Mouse (Mus musculus) liver (tissue): ENCODE results near the gene Mrgprh.

Source experiments
- DNase-seq: peaks from one replicate; pipeline ENCODE4 v3.0.0-alpha.2; 2020; ENCODE audit warnings: mixed read lengths

The Mrgprh gene

DNA sequence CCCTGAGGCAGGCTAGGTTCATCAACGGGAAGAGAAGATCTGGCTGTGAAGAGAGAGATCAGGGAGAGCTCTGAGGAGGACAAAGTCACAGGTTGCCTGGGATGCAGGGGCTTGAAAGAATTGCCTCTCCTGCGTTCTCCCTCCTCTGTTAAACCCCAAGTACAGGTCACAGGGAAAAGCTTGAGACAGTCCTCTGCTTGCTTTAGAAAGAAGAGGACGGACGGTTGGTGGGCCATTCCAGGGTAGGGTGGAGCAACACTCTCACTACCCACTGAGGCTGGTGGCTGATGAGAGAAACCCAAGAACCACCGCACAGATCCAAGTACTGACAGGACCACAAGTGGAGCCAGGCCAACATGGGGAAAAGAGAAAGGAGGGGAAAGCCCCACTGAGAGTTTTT lies at the start of gene Mrgprh:
Gene Mrgprh, plus strand, starts transcription at position 301 of the 400 bp plus-strand sequence.
- no peak for DNase-seq

DNA sequence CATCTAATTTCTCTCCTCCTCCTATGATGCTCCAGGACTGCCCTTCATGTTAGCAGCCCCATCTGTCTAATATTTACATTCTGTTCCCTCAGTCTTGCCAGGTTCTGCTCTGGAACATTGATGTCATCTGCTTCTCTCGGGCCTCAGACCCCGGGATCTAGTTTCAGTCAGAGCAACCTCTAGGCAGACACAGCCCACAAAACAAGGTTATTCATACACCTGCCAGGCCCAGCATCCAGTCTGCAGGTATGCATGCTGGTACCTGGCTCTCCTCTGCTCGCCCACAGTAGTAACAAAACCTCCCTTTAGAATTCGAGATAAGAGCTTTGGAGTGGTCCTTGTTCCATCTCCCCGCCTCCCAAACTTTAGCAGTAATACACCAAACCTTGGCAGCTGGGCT lies 45.5 kb upstream of the Mrgprh start:
- no peak for DNase-seq

DNA sequence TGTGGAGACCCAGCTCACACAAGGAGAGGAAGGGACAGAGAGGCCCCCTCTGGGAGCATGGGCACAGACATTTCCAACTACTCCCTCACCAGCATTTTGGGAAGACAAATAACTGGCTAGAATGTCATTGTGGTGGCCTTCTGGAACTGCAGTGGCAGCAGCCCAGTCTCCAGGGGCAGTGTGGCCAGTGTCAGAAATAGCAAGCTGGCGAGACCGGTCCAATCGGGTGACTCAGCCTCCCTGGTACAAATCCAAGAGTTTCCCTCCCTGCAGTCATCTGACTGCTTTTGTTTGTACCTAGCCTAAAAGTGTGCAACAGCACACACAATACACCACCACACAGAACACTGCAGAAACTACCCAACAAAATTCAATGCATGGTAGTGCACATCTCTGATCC lies 43.6 kb upstream of the Mrgprh start:
- DNase-seq: no peak

DNA sequence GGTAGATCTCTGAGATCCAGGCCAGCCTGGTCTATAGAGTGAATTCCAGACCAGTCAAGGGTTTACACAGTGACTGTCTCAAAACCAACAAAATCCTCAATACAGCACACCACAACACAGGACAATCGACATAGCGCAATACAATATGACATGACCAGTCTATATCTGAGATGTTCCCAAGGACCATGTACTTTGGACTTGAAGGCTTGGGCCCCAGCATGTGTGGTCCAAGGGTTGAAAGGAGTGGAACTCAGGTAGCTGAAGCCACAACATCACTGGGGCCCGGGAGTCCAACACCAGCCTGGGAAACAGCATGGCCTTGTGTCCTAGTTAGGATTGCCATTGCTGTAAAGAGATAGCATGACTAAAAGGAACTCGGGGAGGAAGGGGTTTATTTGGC lies 43.2 kb upstream of the Mrgprh start:
- no peak for DNase-seq

DNA sequence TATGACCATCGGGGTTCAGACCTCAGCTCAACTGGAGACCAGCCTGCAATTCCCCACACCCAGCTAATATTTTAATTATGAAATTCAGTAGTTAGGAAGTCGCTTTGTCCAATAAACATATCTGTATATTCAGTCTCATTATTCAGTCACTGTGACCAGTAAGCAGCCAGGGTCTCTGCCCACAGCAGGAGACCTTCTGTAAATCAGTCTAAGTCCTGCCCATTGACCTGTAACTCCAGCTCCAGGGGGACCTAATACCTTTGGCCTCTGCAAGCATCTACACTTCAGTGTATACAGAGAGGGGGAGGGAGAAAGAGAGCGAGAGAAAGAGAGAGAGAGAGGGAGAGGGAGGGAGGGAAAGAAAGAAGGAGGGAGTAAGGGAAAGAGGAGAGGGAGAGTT lies 41.5 kb upstream of the Mrgprh start:
- no peak for DNase-seq

DNA sequence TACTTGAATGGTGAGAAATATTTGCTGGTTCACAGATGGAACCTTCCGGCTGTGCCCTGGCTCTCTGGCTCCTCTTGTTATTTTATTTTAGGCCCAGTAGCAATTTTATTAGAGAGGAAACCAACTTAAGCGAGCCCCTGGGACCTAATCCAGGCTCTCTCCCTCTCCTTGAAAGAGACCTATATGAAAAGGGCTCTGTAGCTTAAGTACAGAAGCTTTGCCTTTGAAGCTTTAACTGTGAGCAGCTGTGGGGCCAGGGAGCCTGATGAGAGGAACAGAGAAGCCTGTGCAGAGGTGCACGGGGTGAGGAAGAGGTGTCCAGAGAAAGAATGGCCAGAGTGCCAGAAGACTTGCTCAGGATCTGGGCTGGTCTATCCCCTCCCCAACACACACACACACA lies 41.0 kb upstream of the Mrgprh start:
- no peak for DNase-seq

DNA sequence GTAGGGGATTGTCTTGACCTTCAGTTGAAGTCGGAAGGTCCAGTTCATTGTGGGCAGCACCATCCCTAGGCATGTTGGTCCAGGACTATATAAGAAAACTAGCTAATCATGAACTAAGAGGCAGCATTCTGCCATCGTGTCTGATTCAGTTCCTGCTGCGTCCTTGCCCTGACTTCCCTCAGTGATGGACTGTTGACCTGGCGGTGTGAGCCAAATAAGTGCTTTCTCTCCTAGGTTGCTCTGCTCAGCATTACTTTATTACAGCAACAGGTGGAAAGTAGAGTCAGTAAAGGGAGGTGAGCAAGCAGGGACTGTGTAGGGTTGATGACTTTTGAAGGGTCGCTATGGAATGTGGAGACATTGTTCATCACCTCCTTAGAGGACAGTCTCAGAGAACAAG lies 40.1 kb upstream of the Mrgprh start:
- no peak for DNase-seq

DNA sequence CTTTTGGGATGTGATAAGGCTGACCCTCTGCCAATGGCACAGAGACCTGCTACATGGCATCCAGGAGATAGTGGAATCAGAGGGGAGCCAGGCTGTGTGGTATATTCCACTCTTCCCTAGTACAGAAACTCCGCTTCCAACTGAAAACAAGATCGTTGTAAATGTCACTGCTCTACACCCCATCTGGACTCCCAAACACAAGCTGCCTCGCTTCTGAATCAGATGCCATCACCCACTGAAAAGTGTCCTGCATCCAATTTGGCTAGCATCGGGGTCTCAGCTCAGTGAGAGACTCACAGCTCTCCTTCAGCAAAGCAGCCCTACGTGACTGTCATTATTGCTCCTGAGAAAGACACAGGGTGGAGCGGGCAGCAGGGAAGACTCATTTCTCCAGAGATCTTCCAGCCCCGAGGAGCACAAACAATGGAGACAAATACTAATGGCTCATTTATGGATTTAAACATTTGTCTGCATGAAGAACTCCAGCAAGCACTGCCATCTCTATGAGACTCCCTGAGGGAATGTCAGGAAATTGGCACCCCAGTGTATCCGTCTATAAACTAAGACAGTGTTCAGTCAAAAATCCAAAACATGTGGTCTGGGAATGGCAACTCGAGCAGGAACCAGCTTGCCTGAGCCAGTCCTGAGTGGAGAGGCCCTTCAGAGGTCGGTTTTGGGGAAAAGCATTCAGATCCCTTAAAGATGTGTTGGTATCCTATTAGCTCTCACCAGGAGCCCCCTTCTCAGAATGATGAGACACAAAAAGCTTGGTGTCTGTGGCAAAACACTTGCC lies 36.2 kb upstream of the Mrgprh start:
- DNase-seq: no peak

DNA sequence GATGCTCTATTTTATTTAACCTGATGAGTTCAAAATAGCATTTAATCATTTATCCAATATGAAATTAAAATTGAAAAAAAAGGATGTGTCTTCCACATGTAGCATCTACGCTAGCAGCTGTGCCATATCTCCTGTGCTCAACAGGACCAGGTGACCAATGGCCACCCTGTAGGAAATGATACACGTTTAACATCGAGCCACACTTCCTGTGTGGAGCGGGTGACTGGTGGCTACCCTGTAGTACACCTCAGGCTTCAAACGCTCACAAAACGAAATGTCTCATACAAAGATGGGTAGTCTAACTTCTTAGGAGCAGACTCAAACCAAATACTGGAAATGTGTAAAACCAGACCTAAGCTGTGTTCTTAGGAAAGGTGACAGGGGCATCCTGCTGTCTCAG lies 32.0 kb upstream of the Mrgprh start:
- DNase-seq: no peak

DNA sequence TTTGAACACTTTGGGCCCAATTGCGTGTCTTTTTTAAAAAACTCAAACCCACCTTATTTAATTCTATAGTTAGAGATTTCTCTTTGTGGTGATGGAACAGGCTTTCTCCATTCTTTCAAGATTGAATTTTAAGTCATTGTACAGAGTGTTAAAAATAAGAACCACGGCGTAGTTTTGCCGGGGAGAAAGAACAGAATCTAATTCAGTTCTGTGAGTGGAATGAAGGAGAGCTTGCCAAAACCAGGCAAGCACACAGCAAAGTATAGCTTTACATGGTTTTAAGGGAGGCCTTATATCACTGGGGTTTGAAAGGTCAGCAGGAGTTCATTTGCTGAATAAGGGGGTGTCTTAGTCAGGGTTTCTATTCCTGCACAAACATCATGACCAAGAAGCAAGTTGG lies 31.3 kb upstream of the Mrgprh start:
- no peak for DNase-seq

DNA sequence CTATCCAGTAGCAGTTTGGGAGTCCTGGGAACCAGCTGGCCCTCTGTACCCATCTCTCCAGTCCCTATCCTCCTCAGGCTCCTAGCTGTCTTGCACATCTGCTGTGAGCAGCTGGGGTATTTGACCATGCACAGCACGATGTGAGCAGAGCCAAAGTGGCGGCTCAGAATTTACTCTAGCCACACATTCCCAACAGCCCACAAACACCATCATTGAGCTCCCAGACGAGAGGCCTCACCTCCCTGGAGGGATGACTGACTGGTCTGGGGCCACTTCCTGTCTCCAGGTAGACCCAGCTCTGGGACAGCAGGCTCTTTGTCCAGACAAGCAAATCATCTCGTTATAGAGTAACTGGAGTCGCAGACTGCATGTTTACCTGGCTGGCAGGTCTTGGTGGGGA lies 30.0 kb upstream of the Mrgprh start:
- no peak for DNase-seq

DNA sequence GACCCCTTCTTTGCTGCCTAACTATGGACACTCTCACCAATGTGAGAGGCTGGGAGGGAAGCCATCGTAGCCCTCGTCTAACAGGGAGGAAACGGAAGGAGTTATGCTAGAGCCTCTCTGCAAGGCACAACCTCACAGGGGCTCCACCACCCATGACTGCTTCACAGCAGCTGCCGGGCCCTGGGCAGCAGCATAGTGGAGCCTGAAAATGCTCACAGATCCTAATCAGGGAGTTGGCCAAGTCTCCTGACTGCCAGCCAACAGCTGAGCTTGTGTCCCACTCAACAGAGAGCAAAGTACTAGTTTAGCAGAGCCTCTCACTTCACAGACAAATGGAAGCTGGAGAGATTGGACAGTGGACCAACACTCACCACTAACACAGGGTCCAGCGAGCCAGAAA lies 29.4 kb upstream of the Mrgprh start:
- DNase-seq: no peak

DNA sequence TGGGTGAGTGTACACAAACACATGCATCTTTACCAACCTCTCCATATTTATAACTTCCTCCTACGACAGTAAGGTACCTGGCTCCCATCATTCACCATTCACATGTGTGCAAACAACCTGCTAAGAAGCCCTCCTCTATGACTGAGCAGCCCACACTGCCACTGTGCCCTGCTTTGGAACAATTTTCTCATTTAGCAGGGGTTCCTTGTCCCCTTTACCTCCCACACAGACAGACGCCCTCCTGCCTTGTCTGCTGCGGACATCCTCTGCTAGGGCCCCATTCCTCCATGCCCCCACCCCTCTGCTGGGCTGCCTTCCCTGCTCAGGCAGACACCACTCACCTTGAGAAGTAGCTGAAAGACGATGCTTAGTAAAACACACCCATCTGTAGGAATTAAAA lies 28.1 kb upstream of the Mrgprh start:
- no peak for DNase-seq

DNA sequence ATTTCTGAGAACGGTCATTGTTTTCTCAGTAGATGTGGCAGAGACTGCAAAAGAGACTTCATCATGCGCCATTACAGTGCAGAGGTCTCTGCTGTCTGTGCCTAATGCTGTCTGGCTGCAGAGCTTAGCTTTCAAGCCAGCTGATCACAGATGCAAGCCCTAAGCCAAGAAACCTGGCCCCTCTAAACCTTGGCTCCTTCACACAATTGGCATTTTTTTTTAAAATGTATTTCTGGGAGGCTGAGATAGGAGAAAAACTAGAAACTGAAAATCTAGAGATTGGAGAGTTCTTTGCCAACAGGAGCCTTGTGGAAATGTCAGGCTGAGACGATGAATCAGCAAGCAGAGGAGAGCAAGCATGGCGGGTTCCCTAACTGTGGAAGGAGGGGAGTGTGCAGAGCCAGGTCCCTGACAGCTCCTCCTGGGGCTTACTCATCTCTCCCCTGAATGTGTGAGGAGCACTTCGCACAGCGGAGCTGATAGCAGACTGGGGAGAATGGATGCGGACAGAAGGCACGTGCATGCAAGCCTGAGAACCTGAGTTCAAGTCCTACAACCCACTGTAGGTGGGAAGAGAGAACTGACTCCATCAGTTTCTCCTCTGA lies 26.0 kb upstream of the Mrgprh start:
- no peak for DNase-seq

DNA sequence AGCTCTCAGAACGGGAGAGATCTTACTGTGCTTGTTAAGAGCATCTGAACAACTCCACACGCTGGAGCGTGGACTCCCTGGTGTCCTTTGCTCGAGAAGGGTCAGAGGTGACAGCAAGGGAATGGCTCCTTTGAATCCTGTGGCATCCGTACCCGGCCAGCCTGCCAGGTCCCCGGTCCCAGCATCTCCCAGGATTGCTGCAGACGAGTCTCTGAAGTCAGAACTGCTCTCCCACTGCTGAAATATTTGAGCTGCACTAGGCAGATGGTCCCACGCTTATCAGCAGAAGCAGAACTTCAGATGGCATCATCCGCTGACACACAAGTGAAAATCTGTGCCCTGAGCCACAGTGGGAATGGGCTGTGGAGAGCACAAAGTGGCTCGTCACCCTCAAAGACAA lies 24.1 kb upstream of the Mrgprh start:
- no peak for DNase-seq

DNA sequence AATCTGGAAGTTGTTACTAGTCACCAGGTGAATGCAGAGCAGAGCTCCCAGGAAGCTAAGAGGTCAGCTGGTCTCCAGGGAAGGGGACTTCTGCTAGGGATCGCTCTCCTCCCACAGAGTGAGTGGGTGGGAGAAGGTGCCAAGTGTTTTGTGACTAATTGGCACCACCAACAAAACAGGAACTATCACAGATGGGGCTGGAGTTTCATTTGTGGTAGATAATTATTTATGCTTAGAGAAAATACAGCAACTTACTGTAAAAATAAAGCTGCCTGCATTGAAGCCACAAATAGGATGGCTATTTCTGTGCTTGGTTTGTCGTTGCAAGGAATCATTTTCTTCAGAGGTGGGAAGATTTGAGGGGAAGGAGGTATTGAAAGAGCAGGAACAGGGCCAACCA lies 22.0 kb upstream of the Mrgprh start:
- DNase-seq: no peak

DNA sequence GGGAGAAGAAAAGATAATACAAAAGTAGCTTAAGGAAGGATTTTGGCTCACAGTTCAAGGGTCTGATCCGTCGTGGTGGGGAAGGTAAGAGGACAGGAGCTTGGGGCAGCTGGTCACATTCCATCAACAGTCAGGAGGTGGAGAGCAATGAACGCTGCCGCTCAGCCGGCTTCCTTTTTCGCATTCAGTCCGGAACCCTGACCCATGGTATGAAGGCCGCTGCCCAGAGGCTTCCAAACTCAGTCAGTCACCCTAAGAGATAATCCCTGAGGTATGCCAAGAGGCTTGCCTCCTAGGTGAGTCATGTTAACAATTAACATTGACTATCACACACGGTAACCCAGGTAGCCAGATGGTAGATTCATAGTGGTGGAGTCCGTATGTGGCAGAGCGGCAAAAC lies 21.4 kb upstream of the Mrgprh start:
- DNase-seq: no peak

DNA sequence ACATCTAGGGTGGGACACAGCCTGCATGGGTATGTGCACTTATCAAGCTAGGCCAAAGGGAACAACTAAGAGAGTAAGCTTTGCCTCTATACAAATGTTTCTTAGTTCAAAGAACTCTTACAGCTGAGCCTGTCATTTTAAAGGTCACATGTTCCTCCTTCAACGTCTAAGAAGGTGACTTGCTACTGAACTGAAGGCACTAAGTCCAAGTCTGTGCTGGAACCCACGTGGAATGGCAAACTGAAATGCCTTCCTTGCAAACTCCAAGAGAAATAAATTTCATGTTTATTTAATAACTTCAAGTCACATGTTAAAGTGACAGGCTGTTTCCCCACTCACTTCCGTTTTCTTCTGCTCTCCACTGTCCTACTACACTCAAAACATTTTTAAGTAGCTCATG lies 18.4 kb upstream of the Mrgprh start:
- no peak for DNase-seq

DNA sequence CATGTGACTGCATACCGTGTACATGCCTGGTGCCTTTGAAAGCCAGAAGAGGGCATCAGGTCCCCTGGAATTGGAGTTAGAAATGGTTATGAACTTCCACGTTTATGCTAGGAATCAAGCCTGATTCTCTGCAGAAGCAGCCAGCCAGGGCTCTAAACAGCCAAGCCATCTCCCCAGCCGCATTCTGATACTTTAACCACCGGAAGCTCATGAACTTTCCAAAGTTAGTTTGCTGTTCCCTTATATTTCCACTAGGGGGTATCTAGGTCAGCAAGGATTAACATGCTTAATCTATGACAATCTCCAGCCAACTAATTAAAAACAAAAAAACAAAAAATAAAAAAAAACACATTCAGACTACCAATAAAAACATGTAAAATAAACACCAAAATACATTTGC lies 17.8 kb upstream of the Mrgprh start:
- DNase-seq: no peak

DNA sequence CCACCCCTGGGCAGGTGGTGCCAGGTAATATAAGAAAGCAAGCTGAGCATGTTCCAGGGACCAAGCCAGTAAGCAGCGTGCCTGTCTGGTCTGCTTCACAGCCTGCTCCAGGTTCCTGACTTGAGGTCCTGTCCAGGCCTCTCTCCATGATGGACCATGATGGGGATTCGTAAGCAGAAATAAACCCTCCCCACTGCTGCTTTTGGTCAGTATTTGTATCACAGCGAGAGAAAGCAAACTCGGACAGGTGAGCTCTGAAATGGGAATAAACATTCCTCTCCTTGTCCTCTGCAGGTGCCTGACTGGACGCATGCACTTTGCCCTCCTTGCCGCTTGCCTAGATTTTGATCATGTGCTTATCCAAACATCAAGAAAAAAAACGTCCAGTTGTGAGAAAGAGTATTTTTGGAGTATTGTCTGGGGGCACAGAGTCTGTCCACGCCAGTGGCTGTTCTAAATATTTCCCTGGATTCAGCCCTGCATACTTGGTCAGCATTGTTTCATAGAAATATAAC lies 16.8 kb upstream of the Mrgprh start:
- no peak for DNase-seq

DNA sequence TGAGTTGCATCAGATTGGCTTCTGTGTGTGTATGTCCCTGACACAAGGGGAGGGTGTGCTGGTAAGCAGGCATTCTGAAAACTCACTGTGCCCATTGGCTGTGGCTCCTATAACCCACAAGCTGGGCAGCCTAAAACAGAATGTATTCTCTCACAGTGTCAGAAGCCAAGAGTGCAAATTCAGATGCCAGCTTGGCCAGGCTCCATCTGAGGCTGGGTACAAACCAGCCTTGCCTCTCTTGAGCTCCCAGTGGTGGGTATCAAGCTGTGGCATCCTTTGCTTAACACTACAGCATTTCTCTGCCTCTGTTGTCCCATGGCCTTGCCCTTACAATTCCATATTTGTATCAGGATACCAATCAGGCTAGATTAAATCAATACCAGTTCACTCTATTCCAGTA lies 11.7 kb upstream of the Mrgprh start:
- DNase-seq: no peak

DNA sequence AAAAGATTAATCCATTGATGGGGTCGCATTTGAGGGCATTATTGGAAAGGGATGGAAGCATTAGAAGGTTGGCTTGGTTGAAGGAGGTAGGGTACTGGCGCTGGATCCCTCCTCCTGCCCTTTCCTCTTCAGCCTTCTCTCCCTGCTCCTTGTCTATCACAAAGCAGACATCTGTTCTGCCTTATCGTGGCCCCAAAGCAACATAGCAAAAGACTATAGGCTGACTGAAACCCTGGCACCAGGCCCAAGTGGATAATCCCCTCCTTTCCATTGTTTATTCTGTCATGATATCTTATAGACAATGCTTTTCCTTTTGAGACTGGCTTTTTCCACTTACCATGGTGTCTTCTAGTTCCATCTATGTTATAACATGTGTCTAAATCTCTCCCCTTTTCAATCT lies 10.4 kb upstream of the Mrgprh start:
- DNase-seq: no peak

DNA sequence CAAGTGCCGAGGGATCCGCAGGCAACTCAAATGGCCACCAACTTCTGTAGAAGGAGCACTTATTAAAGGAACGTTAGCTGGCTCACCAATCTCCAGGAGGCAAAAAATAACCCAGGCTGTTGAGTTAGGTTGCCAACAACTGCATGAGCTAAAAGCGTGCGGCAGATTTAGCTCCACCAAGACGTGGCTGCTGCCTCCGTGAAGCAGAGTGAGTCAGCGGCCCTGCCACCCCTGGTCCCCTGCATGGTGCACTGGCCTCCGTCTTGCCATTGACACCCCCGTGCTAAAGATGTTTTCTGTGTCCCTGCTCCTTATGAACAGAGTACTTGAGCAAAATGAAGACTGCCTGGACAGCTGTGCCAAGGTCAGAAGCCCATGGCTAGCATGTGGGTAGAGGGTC lies 9.0 kb upstream of the Mrgprh start:
- DNase-seq: no peak

DNA sequence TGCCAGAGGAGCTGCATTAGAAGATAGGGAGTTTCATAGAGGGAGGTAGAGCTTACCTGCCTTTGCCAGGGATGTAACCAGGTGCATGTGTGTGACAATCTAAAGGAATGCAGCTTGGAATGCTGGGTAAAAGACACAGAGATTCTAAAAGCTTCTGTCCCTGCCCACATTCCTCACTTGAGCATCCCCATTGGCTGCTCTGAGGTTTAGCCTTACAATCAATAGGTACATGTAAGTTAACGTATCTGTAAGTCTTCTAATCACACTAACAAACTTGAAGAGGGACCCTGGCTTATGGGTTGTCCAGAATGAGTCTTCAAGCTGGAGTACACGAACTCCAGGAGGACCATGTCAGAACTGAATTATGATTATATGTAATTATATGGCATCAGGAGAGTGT lies 7.8 kb upstream of the Mrgprh start, which contains the start of gene Mas1:
Gene Mas1, minus strand, starts transcription at position 101 of the 400 bp plus-strand sequence.
- DNase-seq: no peak

DNA sequence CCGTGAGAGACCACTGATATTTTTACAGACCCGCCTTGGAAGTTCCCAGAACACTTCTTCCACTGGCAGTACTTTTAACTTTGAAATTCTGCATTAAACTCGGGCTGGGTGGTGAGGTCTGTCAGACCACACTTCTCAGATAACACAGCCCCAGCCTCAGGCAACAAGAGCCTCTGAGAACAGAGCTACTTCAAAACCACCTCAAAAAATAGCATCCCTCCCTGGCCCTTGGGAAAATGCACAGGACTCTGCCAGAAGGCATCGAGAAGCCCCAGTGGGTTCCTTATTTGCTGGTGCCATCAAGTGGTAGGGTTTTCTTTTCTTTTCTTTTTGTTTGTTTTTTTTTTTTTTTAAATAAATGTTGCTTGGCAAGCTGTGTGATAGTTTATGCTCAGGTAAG lies 7.2 kb upstream of the Mrgprh start:
- DNase-seq: no peak
